Mouse (Mus musculus) hindbrain, embryonic 16.5 days (tissue): ENCODE measurements around the gene Gm20721. TPM values are rescaled to one million over a fixed set of nuclear protein-coding genes. Genes with fewer than 3 reads are reported as not detected.

ENCODE experiments used
- ATAC-seq: fragments of 200-750 bp; cut with Nextera tagmentation; 2 replicates; pipeline ENCODE4 v1.8.0; 2017; ENCODE audit warnings: moderate TSS enrichment, moderate library complexity
- H3K27ac ChIP-seq: fragments of 300-500 bp; sonication (generic); 2 replicates; pipeline ENCODE4 v1.5.1; 2014; ENCODE audit warnings: low read depth, mild to moderate bottlenecking, control low read depth, low read length, moderate library complexity
- H3K27me3 ChIP-seq: fragments of 300-500 bp; sonication (generic); replicated peaks from 2 replicates; pipeline ENCODE4 v1.6.1; 2014; ENCODE audit warnings: low read length; ENCODE audit not compliant: control insufficient read depth, insufficient read depth
- H3K36me3 ChIP-seq: fragments of 300-500 bp; sonication (generic); 2 replicates; pipeline ENCODE4 v1.6.1; 2014; ENCODE audit warnings: mild to moderate bottlenecking, low read length, moderate library complexity, mixed read lengths; ENCODE audit not compliant: control insufficient read depth, insufficient read depth
- H3K4me1 ChIP-seq: fragments of 300-500 bp; sonication (generic); 2 replicates; pipeline ENCODE4 v1.6.1; 2014; ENCODE audit warnings: low read depth, low read length; ENCODE audit not compliant: control insufficient read depth, insufficient read depth
- H3K4me2 ChIP-seq: fragments of 300-500 bp; sonication (generic); 2 replicates; pipeline ENCODE4 v1.6.1; 2014; ENCODE audit warnings: mild to moderate bottlenecking, low read length, control low read depth, moderate library complexity
- H3K4me3 ChIP-seq: fragments of 300-500 bp; sonication (generic); 2 replicates; pipeline ENCODE4 v1.5.1; 2014; ENCODE audit warnings: mild to moderate bottlenecking, low read length, control low read depth, moderate library complexity
- H3K9ac ChIP-seq: fragments of 300-500 bp; sonication (generic); 2 replicates; pipeline ENCODE4 v1.6.1; 2014; ENCODE audit warnings: low read depth, mild to moderate bottlenecking, control low read depth, low read length, moderate library complexity
- H3K9me3 ChIP-seq: fragments of 300-500 bp; sonication (generic); 2 replicates; pipeline ENCODE4 v1.6.1; 2014; ENCODE audit warnings: mild to moderate bottlenecking, low read length, moderate library complexity; ENCODE audit not compliant: control insufficient read depth
- WGBS: fragments of 180-500 bp; shearing (Covaris S2); extraction: QIAGEN DNeasy Blood & Tissue Kit; methylation state at CpG from one replicate; pipeline ENCODE4 v1.1.7; 2014; 5-methylcytosine and 5-hydroxymethylcytosine counted together
- polyA plus RNA-seq: library from polyadenylated mRNA; unstranded; fragments of >200 nt; fragmentation: Nextera tagmentation; extraction: Ambion mirVana; gene quantifications from 2 replicates; pipeline ENCODE4 v1.2.1, GENCODE M21; 2015

Gene Gm20721
- polyA plus RNA-seq, 1 experiment from 2014 or later, result 23.5 TPM

DNA sequence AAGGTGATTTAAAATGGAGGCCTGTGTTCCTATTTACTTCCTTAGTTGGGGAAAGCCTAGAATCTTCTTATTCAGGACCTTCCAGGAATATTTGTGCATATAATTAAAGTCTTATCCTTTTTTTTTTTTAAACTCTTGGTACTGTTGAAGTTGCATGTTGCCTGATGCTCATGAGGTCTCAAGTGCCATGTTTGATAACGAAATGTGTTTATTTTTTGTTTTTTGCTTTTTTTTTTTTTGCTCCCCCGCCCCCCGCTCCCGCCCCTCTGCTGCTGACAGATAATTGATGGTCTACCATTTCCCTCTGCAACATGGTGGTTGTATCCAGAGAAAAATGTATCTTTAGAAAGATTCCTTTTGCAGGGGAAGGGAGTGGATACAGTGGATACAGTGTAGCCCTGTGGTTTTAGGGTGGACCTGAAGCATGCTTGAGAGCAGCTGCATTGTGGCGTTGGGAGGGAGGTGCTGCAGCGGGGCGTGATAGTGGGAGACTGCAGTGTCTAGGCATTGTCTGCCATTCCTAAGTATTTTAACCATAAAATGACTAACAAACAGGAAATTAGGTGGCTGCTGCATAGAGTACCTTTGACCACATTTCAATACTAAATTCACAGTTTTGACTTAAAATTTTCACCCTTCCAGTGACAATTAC is 13.1 kb downstream of the Gm20721 start:
- peak overlapping the region; percentile 77 for H3K4me2 ChIP-seq
- H3K4me1 ChIP-seq, result peaks cover 54% of the 10 kb centered on the region
- no peaks in the 10 kb centered on the region for H3K9me3 ChIP-seq
- no peaks in the 10 kb centered on the region for H3K27me3 ChIP-seq
- no peak overlapping the region for H3K9ac ChIP-seq
- 39% methylated on average over 7 of the region's 7 CpGs for WGBS
- H3K4me3 ChIP-seq, result peak overlapping the region; percentile 25; the same call in 1 of the 2 replicates
- no peaks in the 10 kb centered on the region for H3K36me3 ChIP-seq
- no peak for ATAC-seq
- 0 out of 2 replicates have a peak overlapping the region, but pooled peaks have one; percentile 20 for H3K27ac ChIP-seq

DNA sequence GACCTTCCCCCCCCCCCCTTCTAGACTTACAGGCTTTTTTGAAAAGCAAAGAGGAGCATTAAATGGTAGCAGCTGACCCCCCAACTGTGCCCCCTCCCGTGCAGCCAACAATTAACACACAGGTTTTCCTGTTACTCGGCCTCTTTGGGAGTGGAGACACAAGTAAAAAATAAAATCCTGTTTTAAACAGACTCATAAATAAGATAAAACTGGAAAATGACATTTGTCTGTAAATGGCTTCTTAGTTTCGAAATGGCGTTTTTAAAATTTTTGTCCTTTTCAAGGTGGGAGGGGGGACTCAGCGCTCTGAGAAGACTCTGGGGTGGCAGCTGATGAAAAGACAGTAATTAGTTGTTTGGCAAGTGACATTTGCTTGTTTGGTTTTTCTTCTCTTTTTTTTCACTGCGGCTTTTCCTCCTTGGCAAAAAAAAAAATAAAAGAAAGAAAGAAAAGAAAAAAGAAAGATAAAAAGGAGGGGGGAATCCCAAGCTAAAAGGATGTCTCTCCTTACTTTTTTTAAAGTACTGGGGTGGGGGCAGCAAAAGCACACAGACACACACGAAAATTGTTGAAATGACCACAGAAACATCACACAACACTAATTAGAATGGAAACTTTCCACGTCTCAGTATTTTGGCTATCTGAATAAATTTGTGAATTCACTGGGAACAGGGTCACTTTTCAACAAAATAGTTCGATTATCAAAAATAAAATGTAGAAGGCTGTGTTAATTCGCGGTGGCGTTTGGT is 15.1 kb downstream of the Gm20721 start:
- Histone ChIP-seq H3K27ac (peak overlapping the region; percentile 99), H3K36me3 (no peaks in the 10 kb centered on the region), H3K27me3 (no peaks in the 10 kb centered on the region), H3K4me2 (peak overlapping the region; percentile 77), H3K9me3 (no peaks in the 10 kb centered on the region), H3K9ac (peak overlapping the region; percentile 99), H3K4me1 (peaks cover 49% of the 10 kb centered on the region), H3K4me3 (peak overlapping the region; percentile 95)
- no peak for ATAC-seq
- WGBS, result 14% methylated on average over 11 of the region's 12 CpGs

DNA sequence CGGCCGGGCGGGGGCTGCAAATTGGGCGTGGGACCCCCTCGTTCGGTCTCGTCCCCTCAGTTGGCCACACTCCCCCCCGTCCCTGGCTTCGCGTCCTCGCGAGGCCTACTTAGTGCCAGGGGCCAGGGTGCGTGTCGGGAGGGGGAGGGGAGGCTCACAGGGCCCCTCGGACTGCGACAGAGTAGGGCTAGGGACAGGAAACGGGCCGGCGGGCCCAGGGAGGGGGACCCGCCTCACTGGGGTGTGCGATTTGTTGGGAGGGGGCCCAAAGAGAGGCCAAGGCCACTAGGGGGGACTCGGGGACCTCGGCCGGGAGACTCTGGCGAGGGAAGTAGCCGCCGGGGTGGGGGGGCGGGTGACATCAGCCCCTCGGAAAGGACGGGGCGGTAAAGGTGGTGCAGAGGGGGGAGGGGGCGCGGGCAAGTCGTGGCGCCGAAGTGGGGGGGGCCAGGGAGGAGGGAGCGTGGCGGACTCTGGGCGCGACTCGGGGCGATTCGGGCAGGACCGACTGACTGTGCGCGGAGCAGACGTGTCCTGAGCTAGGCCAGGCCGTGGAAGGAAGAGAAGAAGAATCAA is 15.8 kb downstream of the Gm20721 start:
- WGBS, result 1% methylated on average over 44 of the region's 48 CpGs
- peaks cover 43% of the 10 kb centered on the region for H3K4me1 ChIP-seq
- peak overlapping the region; percentile 99 for H3K27ac ChIP-seq
- H3K9me3 ChIP-seq, result no peaks in the 10 kb centered on the region
- ATAC-seq, result peak; percentile 56
- H3K4me2 ChIP-seq, result peak overlapping the region; percentile 77
- no peaks in the 10 kb centered on the region for H3K27me3 ChIP-seq
- no peaks in the 10 kb centered on the region for H3K36me3 ChIP-seq
- peak overlapping the region; percentile 99 for H3K9ac ChIP-seq
- peak overlapping the region; percentile 95 for H3K4me3 ChIP-seq

DNA sequence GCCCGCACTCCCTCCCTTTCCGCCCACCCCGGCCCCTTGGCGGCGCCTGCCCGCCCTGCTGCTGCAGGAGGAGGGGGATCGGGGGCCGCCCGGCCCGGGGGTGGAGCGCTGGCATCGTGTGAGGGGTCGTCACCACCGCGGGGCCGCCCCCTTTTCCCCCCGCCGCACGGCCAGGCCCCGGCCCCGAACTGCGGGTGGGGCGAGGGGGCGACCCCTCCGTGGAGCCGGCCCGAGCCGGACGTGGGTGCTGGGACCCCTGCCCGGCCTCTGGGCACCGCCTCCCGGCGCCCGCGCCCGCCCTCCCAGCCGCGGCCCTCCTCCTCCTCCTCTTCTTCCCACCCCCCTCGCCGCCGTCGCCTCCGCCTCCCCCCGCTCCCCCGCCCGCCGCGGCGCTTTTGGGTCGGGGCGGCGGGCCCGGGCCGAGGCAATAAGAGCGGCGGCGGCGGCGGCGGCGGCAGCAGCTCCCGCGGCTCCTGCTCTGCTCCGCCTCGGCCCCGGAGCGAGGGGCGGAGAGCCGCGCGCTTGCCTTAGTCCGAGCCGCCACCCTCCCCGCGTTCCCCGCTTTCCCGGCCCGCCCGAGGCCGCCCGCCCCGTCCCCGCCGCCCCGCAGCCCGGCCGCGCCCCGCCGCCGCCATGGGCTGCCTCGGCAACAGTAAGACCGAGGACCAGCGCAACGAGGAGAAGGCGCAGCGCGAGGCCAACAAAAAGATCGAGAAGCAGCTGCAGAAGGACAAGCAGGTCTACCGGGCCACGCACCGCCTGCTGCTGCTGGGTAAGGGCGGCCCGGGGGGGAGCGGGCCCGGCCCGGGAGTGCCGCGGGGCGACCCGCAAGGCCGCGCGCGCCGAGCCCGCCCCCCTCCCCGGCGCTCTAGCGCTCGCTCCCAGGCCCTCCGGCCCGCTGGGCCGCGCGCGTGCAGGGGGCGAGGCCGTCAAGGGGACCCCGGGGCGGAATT is 16.6 kb downstream of the Gm20721 start:
- Histone ChIP-seq H3K4me1 (peaks cover 36% of the 10 kb centered on the region), H3K9me3 (no peaks in the 10 kb centered on the region), H3K9ac (peak overlapping the region; percentile 99), H3K27me3 (no peaks in the 10 kb centered on the region), H3K4me2 (peak overlapping the region; percentile 77), H3K4me3 (peak overlapping the region; percentile 95), H3K36me3 (no peaks in the 10 kb centered on the region), H3K27ac (peak overlapping the region; percentile 99)
- ATAC-seq, result peak; percentile 87
- under 1% methylated on average over 66 of the region's 131 CpGs for WGBS

DNA sequence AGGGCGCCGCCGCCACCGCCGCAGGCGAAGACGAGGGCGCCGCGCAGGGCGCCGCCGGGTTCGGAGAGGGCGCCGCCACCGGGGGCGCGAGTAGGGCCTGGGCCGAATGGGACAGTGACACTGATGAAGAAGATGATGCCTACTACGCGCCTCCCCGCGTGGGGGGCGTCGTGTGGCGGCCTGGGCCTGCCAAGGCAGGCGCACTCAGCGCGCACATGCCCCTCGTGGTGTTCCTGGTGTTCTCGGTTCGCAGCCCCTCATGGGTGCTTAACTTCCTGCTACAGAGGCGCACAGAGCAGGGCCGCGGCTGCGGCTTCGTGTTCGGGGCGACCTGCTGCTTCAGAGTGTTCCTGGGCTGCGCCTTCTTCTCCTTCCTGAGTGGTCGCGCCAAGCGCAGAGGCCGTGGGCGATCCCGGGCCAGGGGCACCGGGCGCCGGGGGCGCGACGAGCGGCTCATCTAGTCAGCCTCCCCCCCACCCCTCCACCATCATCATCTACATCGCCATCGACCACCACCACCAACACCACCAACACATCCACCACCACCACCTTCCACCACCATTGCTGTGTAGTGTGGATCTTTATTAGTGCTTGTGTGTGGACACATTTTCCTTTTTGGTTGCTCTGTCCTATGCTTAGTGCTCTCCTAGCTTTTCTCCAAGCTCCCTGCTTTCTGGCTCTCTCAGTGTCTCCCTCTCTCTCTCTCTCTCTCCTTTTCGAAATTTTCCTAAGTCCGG is 17.4 kb downstream of the Gm20721 start:
- Histone ChIP-seq H3K36me3 (no peaks in the 10 kb centered on the region), H3K9ac (peak overlapping the region; percentile 99), H3K27me3 (no peaks in the 10 kb centered on the region), H3K4me3 (peak overlapping the region; percentile 95), H3K27ac (peak overlapping the region; percentile 99), H3K9me3 (no peaks in the 10 kb centered on the region), H3K4me2 (peak overlapping the region; percentile 77), H3K4me1 (peaks cover 29% of the 10 kb centered on the region)
- 43% methylated on average over 46 of the region's 58 CpGs for WGBS
- peak; percentile 16 for ATAC-seq

DNA sequence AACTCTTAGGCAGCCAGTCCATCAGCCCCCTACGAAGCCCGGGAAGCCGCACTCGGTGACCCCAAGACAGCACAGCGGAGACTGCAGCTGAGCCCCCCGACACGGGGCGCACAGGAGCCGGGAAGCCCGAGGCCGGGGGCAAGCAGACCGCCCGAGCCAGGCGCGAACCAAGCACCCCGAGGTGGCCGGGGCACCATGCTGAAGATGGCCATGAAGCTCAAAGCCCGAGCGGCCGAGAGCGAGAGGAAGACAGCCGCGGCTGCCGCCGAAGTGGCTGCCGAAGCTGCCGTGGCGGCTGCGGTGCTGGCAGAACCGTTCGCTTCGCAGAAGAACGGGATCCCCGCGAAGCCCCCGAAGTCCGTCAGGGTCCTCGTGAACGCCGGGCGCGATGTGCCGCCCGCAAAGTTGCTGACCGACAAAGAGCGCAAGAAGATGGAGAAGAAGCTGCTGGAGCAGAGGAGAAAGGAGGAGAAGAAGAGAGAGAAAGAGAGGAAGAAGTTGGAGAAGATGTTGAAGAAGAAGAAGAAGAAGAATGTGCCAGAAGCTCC is 18.1 kb downstream of the Gm20721 start:
- Histone ChIP-seq H3K4me3 (peak overlapping the region; percentile 95), H3K36me3 (no peaks in the 10 kb centered on the region), H3K27me3 (no peaks in the 10 kb centered on the region), H3K27ac (peak overlapping the region; percentile 99), H3K4me1 (peaks cover 22% of the 10 kb centered on the region), H3K9ac (peak overlapping the region; percentile 99), H3K4me2 (peak overlapping the region; percentile 77), H3K9me3 (no peaks in the 10 kb centered on the region)
- 49% methylated on average over 46 of the region's 46 CpGs for WGBS
- no peak for ATAC-seq

DNA sequence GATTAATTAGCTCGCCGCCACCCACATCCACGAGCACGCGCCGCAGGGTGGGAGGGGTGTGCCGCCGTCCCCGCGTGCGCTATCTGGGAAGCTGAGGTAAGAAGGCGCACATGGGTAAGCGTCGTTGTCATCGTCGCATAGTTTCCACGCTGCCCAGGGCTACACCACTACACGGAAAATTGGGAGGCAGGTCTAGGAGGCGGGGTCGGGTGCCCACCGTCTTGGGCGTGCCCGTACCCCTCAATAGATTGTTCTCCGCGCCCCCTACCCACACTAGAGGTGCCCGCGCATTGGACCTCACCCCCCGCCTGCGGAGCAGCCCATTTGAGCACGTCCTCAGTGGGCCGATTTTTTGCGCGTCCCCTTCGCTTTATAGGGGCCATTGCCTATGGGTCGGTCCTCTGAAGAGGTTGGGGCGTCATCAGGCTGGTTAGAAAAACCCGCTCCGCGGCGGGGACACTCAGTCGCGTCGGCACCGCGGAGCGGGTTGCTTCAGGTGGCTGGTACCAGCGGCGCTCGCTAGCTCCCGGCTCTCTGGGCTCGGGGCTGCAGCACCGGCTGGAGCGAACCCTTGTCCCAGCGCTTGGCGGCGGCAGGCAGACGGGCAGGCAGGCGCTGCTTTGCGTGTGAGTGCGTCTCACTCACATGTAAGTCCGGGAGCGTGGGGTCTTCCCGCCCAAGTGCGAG is 19.1 kb downstream of the Gm20721 start:
- Histone ChIP-seq H3K4me1 (peaks cover 12% of the 10 kb centered on the region), H3K9me3 (no peaks in the 10 kb centered on the region), H3K4me3 (peak overlapping the region; percentile 95), H3K27me3 (no peaks in the 10 kb centered on the region), H3K9ac (peak overlapping the region; percentile 70), H3K4me2 (peak overlapping the region; percentile 77), H3K36me3 (no peaks in the 10 kb centered on the region), H3K27ac (peak overlapping the region; percentile 51)
- 58% methylated on average over 64 of the region's 64 CpGs for WGBS
- ATAC-seq, result peak; percentile 75
